In the genomic region with DNA sequence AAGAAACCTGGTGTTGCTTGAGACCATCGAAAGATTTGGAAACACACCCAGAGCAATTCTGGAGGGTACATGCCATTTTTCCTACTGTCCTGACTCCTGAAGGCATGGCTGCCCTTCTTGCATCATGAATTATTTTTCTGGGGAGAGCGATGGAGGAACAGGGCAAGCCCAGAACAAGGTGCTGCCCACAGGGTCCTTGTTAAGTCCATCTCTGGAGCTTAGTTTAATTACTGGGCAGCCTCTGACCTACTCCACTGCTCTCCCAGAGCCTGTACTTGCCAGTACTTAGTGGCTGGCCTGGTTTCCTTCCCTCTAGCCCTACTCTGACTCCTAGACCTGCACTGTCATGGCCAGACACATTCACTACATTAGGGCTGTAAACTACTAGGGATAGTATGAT, we compare ENCODE assay signal across 30 mouse cellular contexts.
A peak's percentile ranks its signal among the peaks of the same experiment; 100 is the strongest.
DNase-seq lines count a peak whose midpoint lies in the region; ATAC-seq and TF ChIP-seq lines count a peak whose summit lies in the region.
"Had no signal": no experiment of that assay in that cellular context is flagged by ENCODE, and none has a peak within 500 bp of the region (broad histone marks: within the 10 kb centered on the region; RNA-seq: fewer than 3 reads in every experiment).

No protein-coding gene starts in this region.

- TF ChIP-seq CTCF in heart, adult 2 months (IDR thresholded peaks at IDR 0.05) = no peak

- peak; percentile 39 for DNase-seq in heart, adult 11 months
- DNase-seq in heart, adult 2 months = no peak
- DNase-seq in limb, embryonic 11.5 days (ENCODE audit: low spot score) = no peak
- DNase-seq in natural killer cell, adult 2 months (ENCODE audit: low spot score in 2 of 2) = no peak
- no peak for DNase-seq in right cerebral cortex, postnatal 36 days (ENCODE audit: low spot score in 2 of 2)
- no peak for DNase-seq in lung, postnatal 10 days
- DNase-seq: adrenal gland, postnatal 10 days; cerebellum, adult 8-10 months; cerebellum, postnatal 25 days; forebrain, postnatal 0 days; heart, postnatal 4 days; kidney, postnatal 25 days; left cerebral cortex, postnatal 4 days; liver, embryonic 13.5 days; lung, adult 18-20 months; thymus, adult 2 months; thymus, postnatal 36 days had no signal

- intact Hi-C loops in heart, adult 2 months (cut with DNase I) = no loop called here

- ATAC-seq in embryonic facial prominence, embryonic 15.5 days (ENCODE audit: insufficient number of reproducible peaks, low FRiP score, low TSS enrichment, low read depth) = no peak
- no peak for ATAC-seq in limb, embryonic 11.5 days (ENCODE audit: insufficient number of reproducible peaks, low FRiP score, low TSS enrichment, low read depth)
- ATAC-seq in monocyte, adult 5-6 weeks (replicated peaks; ENCODE audit: insufficient number of reproducible peaks, low FRiP score, low TSS enrichment, poor library complexity, severe bottlenecking) = no peak
- ATAC-seq: activated CD4-positive, CD25-positive, alpha-beta regulatory T cell, adult 4 months; forebrain, postnatal 0 days; intestine, embryonic 16.5 days; lung, postnatal 0 days; midbrain, embryonic 15.5 days had no signal

- H3K27me3 ChIP-seq in heart, adult 2 months (ENCODE audit: control insufficient read depth, insufficient read depth, low read length) = no peaks in the 10 kb centered on the region
- H3K27me3 ChIP-seq in embryonic facial prominence, embryonic 15.5 days = no peaks in the 10 kb centered on the region
- H3K27me3 ChIP-seq in limb, embryonic 11.5 days (ENCODE audit: control insufficient read depth, insufficient read depth, low read length) = no peaks in the 10 kb centered on the region
- H3K27me3 ChIP-seq: CH12.LX; forebrain, embryonic 12.5 days; heart, embryonic 12.5 days; hindbrain, embryonic 13.5 days; liver, embryonic 13.5 days; midbrain, embryonic 15.5 days; neural tube, embryonic 13.5 days had no signal

- no peak for TF ChIP-seq EP300 in heart, adult 2 months (IDR thresholded peaks at IDR 0.05; ENCODE audit: insufficient read depth, low read depth, low read length)

- H3K9me3 ChIP-seq in embryonic facial prominence, embryonic 15.5 days (replicated peaks) = no peaks in the 10 kb centered on the region
- H3K9me3 ChIP-seq in limb, embryonic 11.5 days (ENCODE audit: control insufficient read depth, low read length) = no peaks in the 10 kb centered on the region
- H3K9me3 ChIP-seq: forebrain, embryonic 12.5 days; heart, embryonic 12.5 days; hindbrain, embryonic 13.5 days; liver, embryonic 13.5 days; midbrain, embryonic 15.5 days; neural tube, embryonic 13.5 days had no signal

- no peaks in the 10 kb centered on the region for H3K4me1 ChIP-seq in heart, adult 2 months (ENCODE audit: control insufficient read depth, insufficient read depth, low read length)
- peaks cover 8% of the 10 kb centered on the region for H3K4me1 ChIP-seq in embryonic facial prominence, embryonic 15.5 days
- H3K4me1 ChIP-seq in limb, embryonic 11.5 days (ENCODE audit: control insufficient read depth, insufficient read depth, low read length) = no peaks in the 10 kb centered on the region
- H3K4me1 ChIP-seq: forebrain, embryonic 12.5 days; heart, embryonic 12.5 days; hindbrain, embryonic 13.5 days; liver, embryonic 13.5 days; midbrain, embryonic 15.5 days; neural tube, embryonic 13.5 days had no signal

- WGBS in heart, adult 2 months = 88% methylated on average over 2 of the region's 2 CpGs
- WGBS in embryonic facial prominence, embryonic 15.5 days = 56% methylated on average over 2 of the region's 2 CpGs
- 63% methylated on average over 2 of the region's 2 CpGs for WGBS in limb, embryonic 11.5 days

- no peak overlapping the region for H3K4me2 ChIP-seq in embryonic facial prominence, embryonic 15.5 days (replicated peaks)
- H3K4me2 ChIP-seq in limb, embryonic 11.5 days (ENCODE audit: low read depth, severe bottlenecking) = no peak overlapping the region
- H3K4me2 ChIP-seq: forebrain, embryonic 12.5 days; heart, embryonic 12.5 days; hindbrain, embryonic 13.5 days; liver, embryonic 13.5 days; midbrain, embryonic 15.5 days; neural tube, embryonic 13.5 days had no signal

- H3K9ac ChIP-seq in heart, adult 2 months (ENCODE audit: low read depth, low read length) = no peak overlapping the region
- no peak overlapping the region for H3K9ac ChIP-seq in embryonic facial prominence, embryonic 15.5 days
- H3K9ac ChIP-seq in limb, embryonic 11.5 days (ENCODE audit: low read length) = no peak overlapping the region
- H3K9ac ChIP-seq: forebrain, embryonic 12.5 days; forebrain, postnatal 0 days; heart, embryonic 12.5 days; hindbrain, embryonic 13.5 days; liver, embryonic 13.5 days; midbrain, embryonic 15.5 days; neural tube, embryonic 13.5 days had no signal

- TF ChIP-seq POLR2A in heart, adult 2 months (IDR thresholded peaks at IDR 0.05; ENCODE audit: insufficient read depth, low read depth, low read length) = no peak

- no peak overlapping the region for H3K4me3 ChIP-seq in heart, adult 2 months
- H3K4me3 ChIP-seq in embryonic facial prominence, embryonic 15.5 days (replicated peaks) = no peak overlapping the region
- H3K4me3 ChIP-seq in limb, embryonic 11.5 days (ENCODE audit: low read depth, low read length) = no peak overlapping the region
- H3K4me3 ChIP-seq: forebrain, embryonic 12.5 days; heart, embryonic 12.5 days; hindbrain, embryonic 13.5 days; layer of hippocampus, adult 2 months; liver, embryonic 13.5 days; midbrain, embryonic 15.5 days; myocyte; neural tube, embryonic 13.5 days had no signal

- H3K36me3 ChIP-seq in heart, adult 2 months (ENCODE audit: control insufficient read depth, insufficient read depth, low read length) = no peaks in the 10 kb centered on the region
- no peaks in the 10 kb centered on the region for H3K36me3 ChIP-seq in embryonic facial prominence, embryonic 15.5 days
- no peaks in the 10 kb centered on the region for H3K36me3 ChIP-seq in limb, embryonic 11.5 days (ENCODE audit: control insufficient read depth, insufficient read depth, low read length)
- H3K36me3 ChIP-seq: forebrain, embryonic 12.5 days; heart, embryonic 12.5 days; hindbrain, embryonic 13.5 days; liver, embryonic 13.5 days; midbrain, embryonic 15.5 days; neural tube, embryonic 13.5 days had no signal

- H3K79me2 ChIP-seq in heart, adult 2 months (replicated peaks; ENCODE audit: control insufficient read depth, insufficient read depth, low read length) = no peaks in the 10 kb centered on the region

- H3K27ac ChIP-seq in heart, adult 2 months = no peak overlapping the region
- H3K27ac ChIP-seq in embryonic facial prominence, embryonic 15.5 days (replicated peaks) = peak overlapping the region; percentile 67
- peak overlapping the region; percentile 52; the same call in 1 of the 2 replicates for H3K27ac ChIP-seq in limb, embryonic 11.5 days (replicated peaks; ENCODE audit: low read depth, low read length)
- H3K27ac ChIP-seq: forebrain, embryonic 12.5 days; hindbrain, embryonic 13.5 days; layer of hippocampus, adult 2 months; liver, embryonic 13.5 days; midbrain, embryonic 15.5 days; neural tube, embryonic 13.5 days had no signal
